Comparison of ENCODE assay signal across 8 mouse cellular contexts in genomic region chr2:27758414-27759301, GRCm38 (mm10).
DNase-seq lines count a peak whose midpoint lies in the region; ATAC-seq and TF ChIP-seq lines count a peak whose summit lies in the region.

No protein-coding gene starts in this region.

- peak; percentile 64 for DNase-seq in embryo, embryonic 10 days (ENCODE audit: low spot score)
- no peak for DNase-seq in embryo, embryonic 9.5 days (ENCODE audit: extremely low spot score)
- peak; percentile 91 to 92 for DNase-seq in heart, adult 2 months
- DNase-seq in kidney, adult 2 months: peak; percentile 99
- peak; percentile 92 to 93 for DNase-seq in left cerebral cortex, postnatal 36 days (ENCODE audit: low spot score in 2 of 2)
- peak; percentile 71 for DNase-seq in mesoderm, embryonic 11.5 days (ENCODE audit: low read depth, low spot score)
- peak; percentile 86 for DNase-seq in stomach, postnatal 0 days (ENCODE audit: low spot score)

- no peaks in the 10 kb centered on the region for H3K79me2 ChIP-seq in heart, adult 2 months (replicated peaks; ENCODE audit: control insufficient read depth, insufficient read depth, low read length)

- H3K9ac ChIP-seq in embryonic facial prominence, embryonic 15.5 days: peak overlapping the region; percentile 21
- peak overlapping the region; percentile 1; the same call in 1 of the 2 replicates for H3K9ac ChIP-seq in heart, adult 2 months (ENCODE audit: low read depth, low read length)
- H3K9ac ChIP-seq in stomach, postnatal 0 days (ENCODE audit: low read length): no peak overlapping the region

- no peak for TF ChIP-seq POLR2A in heart, adult 2 months (IDR thresholded peaks at IDR 0.05; ENCODE audit: insufficient read depth, low read depth, low read length)
- no peak for TF ChIP-seq POLR2A in kidney, adult 2 months (IDR thresholded peaks at IDR 0.05; ENCODE audit: low read depth, low read length)

- H3K4me2 ChIP-seq in embryonic facial prominence, embryonic 15.5 days (replicated peaks): peak overlapping the region; percentile 35
- H3K4me2 ChIP-seq in stomach, postnatal 0 days (replicated peaks; ENCODE audit: low read depth): peak overlapping the region; percentile 18

- intact Hi-C loops in heart, adult 2 months (cut with DNase I): loop anchor here (2.0 kb wide), 3 partner anchors 24 to 82 kb away; partner anchors contain the start of gene Rxra
- intact Hi-C loops in left cerebral cortex, postnatal 36 days (cut with DNase I): loop anchor here (5.0 kb wide), 1 partner anchor 81 kb away; the partner anchor contains the start of gene Rxra

- H3K4me3 ChIP-seq in embryonic facial prominence, embryonic 15.5 days (replicated peaks): 0 out of 2 replicates have a peak overlapping the region, but pooled peaks have one; percentile 1
- H3K4me3 ChIP-seq in heart, adult 2 months: peak overlapping the region; percentile 6; the same call in 1 of the 2 replicates
- no peak overlapping the region for H3K4me3 ChIP-seq in kidney, adult 2 months (ENCODE audit: insufficient read depth, low read depth, low read length)
- H3K4me3 ChIP-seq in stomach, postnatal 0 days (ENCODE audit: low read depth, low read length): no peak overlapping the region

- H3K9me3 ChIP-seq in embryonic facial prominence, embryonic 15.5 days (replicated peaks): no peaks in the 10 kb centered on the region
- H3K9me3 ChIP-seq in stomach, postnatal 0 days (ENCODE audit: control insufficient read depth, low read length): no peaks in the 10 kb centered on the region

- ATAC-seq in embryonic facial prominence, embryonic 15.5 days (ENCODE audit: insufficient number of reproducible peaks, low FRiP score, low TSS enrichment, low read depth): peak; percentile 74
- peak; percentile 66 for ATAC-seq in stomach, postnatal 0 days (ENCODE audit: low FRiP score, low TSS enrichment)

- peak; percentile 70; the same call in 1 of the 2 replicates for TF ChIP-seq EP300 in heart, adult 2 months (IDR thresholded peaks at IDR 0.05; ENCODE audit: insufficient read depth, low read depth, low read length)
- TF ChIP-seq EP300 in stomach, postnatal 0 days (optimal IDR thresholded peaks at IDR 0.05): no peak

- no peak for TF ChIP-seq CTCF in heart, adult 2 months (IDR thresholded peaks at IDR 0.05)
- TF ChIP-seq CTCF in kidney, adult 2 months (conservative IDR thresholded peaks at IDR 0.05; ENCODE audit: insufficient read depth, insufficient read length, low read depth, low read length): no peak
- TF ChIP-seq CTCF in stomach, postnatal 0 days (IDR thresholded peaks at IDR 0.05; ENCODE audit: low read depth): no peak

- peak overlapping the region; percentile 96 for H3K27ac ChIP-seq in embryonic facial prominence, embryonic 15.5 days (replicated peaks)
- H3K27ac ChIP-seq in heart, adult 2 months: peak overlapping the region; percentile 70
- peak overlapping the region; percentile 87 for H3K27ac ChIP-seq in kidney, adult 2 months (ENCODE audit: insufficient read depth, low read depth, low read length)
- peak overlapping the region; percentile 89 for H3K27ac ChIP-seq in stomach, postnatal 0 days (replicated peaks)

- 11% methylated on average over 20 of the region's 20 CpGs for WGBS in embryonic facial prominence, embryonic 15.5 days
- WGBS in heart, adult 2 months: 30% methylated on average over 20 of the region's 20 CpGs
- WGBS in kidney, adult 2 months: 8% methylated on average over 20 of the region's 20 CpGs
- WGBS in stomach, postnatal 0 days: 25% methylated on average over 20 of the region's 20 CpGs

- no peaks in the 10 kb centered on the region for H3K27me3 ChIP-seq in embryonic facial prominence, embryonic 15.5 days
- no peaks in the 10 kb centered on the region for H3K27me3 ChIP-seq in heart, adult 2 months (ENCODE audit: control insufficient read depth, insufficient read depth, low read length)
- H3K27me3 ChIP-seq in kidney, adult 2 months (replicated peaks; ENCODE audit: control insufficient read depth, insufficient read depth, low read length): no peaks in the 10 kb centered on the region
- H3K27me3 ChIP-seq in stomach, postnatal 0 days (ENCODE audit: control insufficient read depth, insufficient read depth, low read length): no peaks in the 10 kb centered on the region

- H3K4me1 ChIP-seq in embryonic facial prominence, embryonic 15.5 days: peaks cover 83% of the 10 kb centered on the region
- peaks cover 14% of the 10 kb centered on the region for H3K4me1 ChIP-seq in heart, adult 2 months (ENCODE audit: control insufficient read depth, insufficient read depth, low read length)
- peaks cover 40% of the 10 kb centered on the region for H3K4me1 ChIP-seq in kidney, adult 2 months (ENCODE audit: control insufficient read depth, insufficient read depth, low read length)
- peaks cover 10% of the 10 kb centered on the region; the same call in 1 of the 2 replicates for H3K4me1 ChIP-seq in stomach, postnatal 0 days (replicated peaks; ENCODE audit: control insufficient read depth, insufficient read depth)

- peaks cover 50% of the 10 kb centered on the region for H3K36me3 ChIP-seq in embryonic facial prominence, embryonic 15.5 days
- H3K36me3 ChIP-seq in heart, adult 2 months (ENCODE audit: control insufficient read depth, insufficient read depth, low read length): no peaks in the 10 kb centered on the region
- no peaks in the 10 kb centered on the region; the same call in 1 of the 2 replicates for H3K36me3 ChIP-seq in kidney, adult 2 months (ENCODE audit: control insufficient read depth, insufficient read depth, low read length)
- H3K36me3 ChIP-seq in stomach, postnatal 0 days (ENCODE audit: control insufficient read depth, insufficient read depth, low read length): peaks cover 21% of the 10 kb centered on the region

Comparison
In these comparisons a context has a peak if more than half of its experiments do, and no peak if none do; other contexts are left out.
1. H3K4me3 ChIP-seq: peak in embryonic facial prominence, embryonic 15.5 days (single experiment) and heart, adult 2 months (single experiment); none in kidney, adult 2 months (single experiment) and stomach, postnatal 0 days (single experiment).
2. Peak in every context shown above with its lines, with median percentiles within 50 percentile points of each other: H3K27ac ChIP-seq.